Mouse (Mus musculus): ENCODE data around the gene Trio. TPM values are rescaled to one million over a fixed set of nuclear protein-coding genes. Genes with fewer than 3 reads are reported as not detected.

The Trio gene
- polyA plus RNA-seq, 1 experiment from 2014 or later = 32.9 TPM

DNA sequence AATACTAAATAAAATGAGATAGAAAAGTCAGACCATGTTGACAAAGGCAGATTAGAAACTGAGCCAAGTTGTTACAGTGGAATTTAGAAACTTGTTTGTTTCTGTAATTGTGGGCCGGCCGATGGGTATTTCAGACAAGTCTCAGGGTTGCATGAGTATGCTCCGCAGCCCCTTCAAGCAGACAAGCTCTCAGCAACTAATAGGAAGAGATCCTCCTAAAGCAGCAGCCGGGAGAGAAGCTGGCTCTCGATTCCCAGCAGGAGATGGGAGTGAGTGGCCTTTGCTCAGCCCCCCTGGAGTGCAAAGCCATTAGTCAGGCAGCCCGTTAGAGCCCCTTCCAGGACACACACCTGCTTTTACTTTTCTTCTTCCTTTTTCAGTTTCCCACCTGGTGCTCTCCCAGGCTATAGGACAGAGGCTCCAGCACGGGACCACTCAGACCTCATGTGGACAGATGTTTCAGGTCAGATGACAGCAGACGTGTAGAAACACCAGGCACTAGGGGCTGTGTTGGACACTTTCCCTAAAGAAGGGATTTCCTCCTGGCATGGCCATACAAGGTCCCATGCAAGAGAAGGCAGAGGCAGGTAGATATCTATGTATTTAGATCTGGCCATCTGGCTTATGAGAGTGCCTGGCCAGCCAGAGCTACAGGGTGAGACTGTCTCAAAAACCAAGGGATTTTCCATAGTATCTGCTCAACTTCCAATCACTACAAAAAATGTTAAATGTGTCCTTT, 26.9 kb downstream of the Trio start:
- Histone ChIP-seq H3K9me3 (no peaks in the 10 kb centered on the region), H3K4me2 (no peak overlapping the region), H3K4me3 (no peak overlapping the region), H3K4me1 (replicated peaks) (peaks cover 91% of the 10 kb centered on the region), H3K27me3 (no peaks in the 10 kb centered on the region), H3K36me3 (peaks cover 5% of the 10 kb centered on the region; the same call in 1 of the 2 replicates), H3K27ac (replicated peaks) (no peak overlapping the region), H3K9ac (no peak overlapping the region)
- no peak for ATAC-seq (ENCODE audit: low read depth)
- WGBS = 8% methylated on average over 8 of the region's 8 CpGs

- Histone ChIP-seq H3K9me3 (no peaks in the 10 kb centered on the region), H3K27ac (replicated peaks) (no peak overlapping the region), H3K4me1 (replicated peaks) (peaks cover 93% of the 10 kb centered on the region), H3K27me3 (no peaks in the 10 kb centered on the region), H3K36me3 (peaks cover 5% of the 10 kb centered on the region; the same call in 1 of the 2 replicates), H3K4me3 (no peak overlapping the region), H3K4me2 (no peak overlapping the region), H3K9ac (no peak overlapping the region)
- WGBS = 5% methylated on average over 8 of the region's 8 CpGs
- ATAC-seq (ENCODE audit: low read depth) = peak; percentile 15; the same call in 1 of the 2 replicates
These were observed 27.7 kb downstream of the Trio start for GRCm38 (mm10) chr15:27997917-27998316.

GRCm38 (mm10) chr15:27997391-27997841, 28.2 kb downstream of the Trio start:
- Histone ChIP-seq H3K27me3 (no peaks in the 10 kb centered on the region), H3K36me3 (peaks cover 5% of the 10 kb centered on the region; the same call in 1 of the 2 replicates), H3K4me2 (no peak overlapping the region), H3K9me3 (no peaks in the 10 kb centered on the region), H3K27ac (replicated peaks) (no peak overlapping the region), H3K9ac (no peak overlapping the region), H3K4me1 (replicated peaks) (peaks cover 92% of the 10 kb centered on the region), H3K4me3 (no peak overlapping the region)
- ATAC-seq (ENCODE audit: low read depth) = peak; percentile 74
- 25% methylated on average over 9 of the region's 9 CpGs for WGBS

DNA sequence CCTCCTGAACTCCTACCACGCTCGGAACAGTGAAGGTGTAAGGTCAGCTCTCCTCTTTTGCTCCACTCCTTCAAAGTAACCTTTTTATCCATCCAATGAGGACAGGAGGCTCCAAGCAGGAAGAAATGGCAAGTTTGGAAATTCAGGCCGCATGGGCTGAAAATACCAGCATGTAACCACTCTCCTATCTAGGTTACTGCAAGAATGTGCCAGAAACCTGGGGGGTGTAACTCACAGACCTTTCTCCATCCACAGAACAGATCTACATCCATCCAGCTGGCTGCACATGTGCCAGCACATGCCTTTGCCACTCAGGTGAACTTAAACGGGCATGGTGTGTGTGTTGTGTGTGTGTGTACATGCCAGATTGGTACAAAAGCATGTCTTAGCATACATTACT, 28.9 kb downstream of the Trio start:
- Histone ChIP-seq H3K4me2 (no peak overlapping the region), H3K9me3 (no peaks in the 10 kb centered on the region), H3K27me3 (no peaks in the 10 kb centered on the region), H3K4me1 (replicated peaks) (peaks cover 92% of the 10 kb centered on the region), H3K4me3 (no peak overlapping the region), H3K36me3 (peaks cover 5% of the 10 kb centered on the region; the same call in 1 of the 2 replicates), H3K9ac (no peak overlapping the region), H3K27ac (replicated peaks) (no peak overlapping the region)
- ATAC-seq (ENCODE audit: low read depth) = no peak
- 89% methylated on average over 4 of the region's 4 CpGs for WGBS

GRCm38 (mm10) chr15:27995421-27995820, 30.2 kb downstream of the Trio start:
- H3K36me3 ChIP-seq = peaks cover 5% of the 10 kb centered on the region; the same call in 1 of the 2 replicates
- no peaks in the 10 kb centered on the region for H3K9me3 ChIP-seq
- 16% methylated on average over 3 of the region's 3 CpGs for WGBS
- H3K4me2 ChIP-seq = no peak overlapping the region
- H3K9ac ChIP-seq = no peak overlapping the region
- H3K4me1 ChIP-seq (replicated peaks) = peaks cover 81% of the 10 kb centered on the region
- no peaks in the 10 kb centered on the region for H3K27me3 ChIP-seq
- no peak for ATAC-seq (ENCODE audit: low read depth)
- no peak overlapping the region for H3K27ac ChIP-seq (replicated peaks)
- no peak overlapping the region for H3K4me3 ChIP-seq

DNA sequence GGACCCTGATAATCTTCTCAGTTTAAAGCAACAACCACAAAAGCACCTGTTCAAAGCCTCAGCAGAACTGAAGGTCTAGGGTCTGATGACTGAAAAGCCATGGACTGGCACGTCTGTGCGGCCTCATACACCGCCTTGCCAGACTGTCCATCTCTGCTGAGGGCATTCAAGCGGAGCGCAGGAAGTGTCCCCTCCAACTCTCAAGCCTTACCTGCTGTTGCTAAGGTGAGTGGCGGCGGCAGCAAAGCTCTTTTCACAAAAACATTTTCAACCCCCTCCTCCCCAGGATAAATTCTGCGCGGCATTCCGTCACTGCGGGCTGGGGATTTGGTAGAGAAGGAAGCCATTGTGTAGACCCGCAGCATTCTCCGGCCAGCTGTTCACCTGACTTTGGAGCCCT, 30.8 kb downstream of the Trio start:
- WGBS = 53% methylated on average over 13 of the region's 13 CpGs

DNA sequence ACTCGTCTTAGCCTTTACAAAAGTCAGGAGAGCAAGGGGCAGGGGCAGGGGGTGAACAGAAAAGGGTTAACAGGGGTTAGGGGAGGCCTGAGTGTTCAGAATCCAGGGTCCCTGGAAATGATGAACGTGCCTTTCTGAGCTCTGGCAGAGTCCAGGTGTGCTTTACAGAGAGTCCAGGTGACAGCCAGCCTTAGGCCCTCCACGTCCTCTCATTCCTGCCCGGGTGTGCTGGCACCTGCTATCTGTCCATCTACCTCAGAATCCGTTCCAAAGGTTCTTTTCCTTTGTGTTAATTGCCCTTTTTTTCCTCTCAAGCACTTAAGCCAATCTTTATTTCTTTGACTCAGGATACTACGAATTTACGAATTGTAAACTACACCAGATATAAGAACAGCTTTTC, 32.1 kb downstream of the Trio start:
- Histone ChIP-seq H3K4me1 (replicated peaks) (peaks cover 85% of the 10 kb centered on the region), H3K36me3 (peaks cover 5% of the 10 kb centered on the region; the same call in 1 of the 2 replicates)

More for the DNA sequence above, 30.8 kb downstream of the Trio start:
- peaks cover 5% of the 10 kb centered on the region; the same call in 1 of the 2 replicates for H3K36me3 ChIP-seq
- H3K4me1 ChIP-seq (replicated peaks) = peaks cover 85% of the 10 kb centered on the region
- no peaks in the 10 kb centered on the region for H3K27me3 ChIP-seq
- H3K4me2 ChIP-seq = no peak overlapping the region
- no peak overlapping the region for H3K9ac ChIP-seq
- no peaks in the 10 kb centered on the region for H3K9me3 ChIP-seq
- no peak overlapping the region for H3K4me3 ChIP-seq
- no peak for ATAC-seq (ENCODE audit: low read depth)
- no peak overlapping the region for H3K27ac ChIP-seq (replicated peaks)

GRCm38 (mm10) chr15:27992596-27992995, 33.1 kb downstream of the Trio start:
- no peak overlapping the region for H3K27ac ChIP-seq (replicated peaks)
- peaks cover 5% of the 10 kb centered on the region; the same call in 1 of the 2 replicates for H3K36me3 ChIP-seq
- H3K4me3 ChIP-seq = no peak overlapping the region
- 76% methylated on average over 5 of the region's 5 CpGs for WGBS
- no peak overlapping the region for H3K9ac ChIP-seq
- no peak overlapping the region for H3K4me2 ChIP-seq
- peaks cover 85% of the 10 kb centered on the region for H3K4me1 ChIP-seq (replicated peaks)
- H3K27me3 ChIP-seq = no peaks in the 10 kb centered on the region
- no peak for ATAC-seq (ENCODE audit: low read depth)
- no peaks in the 10 kb centered on the region for H3K9me3 ChIP-seq

More for the DNA sequence above, 32.1 kb downstream of the Trio start:
- no peaks in the 10 kb centered on the region for H3K27me3 ChIP-seq
- no peak overlapping the region for H3K4me2 ChIP-seq
- no peak for ATAC-seq (ENCODE audit: low read depth)
- no peak overlapping the region for H3K4me3 ChIP-seq
- H3K9me3 ChIP-seq = no peaks in the 10 kb centered on the region
- 74% methylated on average over 7 of the region's 7 CpGs for WGBS
- no peak overlapping the region for H3K9ac ChIP-seq
- H3K27ac ChIP-seq (replicated peaks) = no peak overlapping the region

GRCm38 (mm10) chr15:27991892-27992593, 33.6 kb downstream of the Trio start:
- H3K4me3 ChIP-seq = no peak overlapping the region
- H3K9ac ChIP-seq = no peak overlapping the region
- H3K4me1 ChIP-seq (replicated peaks) = peaks cover 85% of the 10 kb centered on the region
- ATAC-seq (ENCODE audit: low read depth) = no peak
- no peak overlapping the region for H3K4me2 ChIP-seq
- H3K27me3 ChIP-seq = no peaks in the 10 kb centered on the region
- no peaks in the 10 kb centered on the region for H3K9me3 ChIP-seq
- no peak overlapping the region for H3K27ac ChIP-seq (replicated peaks)
- H3K36me3 ChIP-seq = peaks cover 5% of the 10 kb centered on the region; the same call in 1 of the 2 replicates
- WGBS = 75% methylated on average over 6 of the region's 6 CpGs

GRCm38 (mm10) chr15:27991066-27991701, 34.5 kb downstream of the Trio start:
- Histone ChIP-seq H3K4me3 (no peak overlapping the region), H3K36me3 (peaks cover 2% of the 10 kb centered on the region; the same call in 1 of the 2 replicates), H3K27ac (replicated peaks) (no peak overlapping the region), H3K27me3 (no peaks in the 10 kb centered on the region), H3K4me1 (replicated peaks) (peaks cover 82% of the 10 kb centered on the region), H3K9ac (no peak overlapping the region), H3K4me2 (no peak overlapping the region), H3K9me3 (no peaks in the 10 kb centered on the region)
- no peak for ATAC-seq (ENCODE audit: low read depth)
- WGBS = 79% methylated on average over 17 of the region's 17 CpGs

DNA sequence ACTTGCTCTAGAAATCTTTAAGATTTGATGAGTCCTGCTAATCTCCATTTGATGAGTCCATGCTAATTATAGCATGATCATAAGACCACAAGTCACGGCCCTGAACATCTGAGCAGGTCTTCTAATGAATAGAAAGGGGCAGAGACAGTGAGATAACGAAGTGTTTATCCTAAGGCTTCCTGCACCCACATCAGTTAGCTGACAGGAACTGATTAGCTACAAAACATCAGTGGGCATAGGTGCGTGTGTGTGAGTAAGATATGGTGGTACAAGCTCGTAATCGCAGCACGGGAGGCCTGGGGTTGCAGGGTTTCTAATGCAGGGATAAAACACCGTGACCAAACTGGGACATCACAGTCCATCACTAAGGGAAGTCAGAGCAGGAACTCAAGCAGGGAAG, 37.7 kb downstream of the Trio start:
- 0 out of 2 replicates have a peak overlapping the region, but pooled peaks have one; percentile 9 for H3K27ac ChIP-seq (replicated peaks)
- WGBS = 62% methylated on average over 7 of the region's 7 CpGs
- H3K27me3 ChIP-seq = no peaks in the 10 kb centered on the region
- no peaks in the 10 kb centered on the region for H3K9me3 ChIP-seq
- H3K4me1 ChIP-seq (replicated peaks) = peaks cover 50% of the 10 kb centered on the region
- no peak overlapping the region for H3K4me3 ChIP-seq
- H3K36me3 ChIP-seq = no peaks in the 10 kb centered on the region
- H3K4me2 ChIP-seq = no peak overlapping the region
- H3K9ac ChIP-seq = no peak overlapping the region
- no peak for ATAC-seq (ENCODE audit: low read depth)

DNA sequence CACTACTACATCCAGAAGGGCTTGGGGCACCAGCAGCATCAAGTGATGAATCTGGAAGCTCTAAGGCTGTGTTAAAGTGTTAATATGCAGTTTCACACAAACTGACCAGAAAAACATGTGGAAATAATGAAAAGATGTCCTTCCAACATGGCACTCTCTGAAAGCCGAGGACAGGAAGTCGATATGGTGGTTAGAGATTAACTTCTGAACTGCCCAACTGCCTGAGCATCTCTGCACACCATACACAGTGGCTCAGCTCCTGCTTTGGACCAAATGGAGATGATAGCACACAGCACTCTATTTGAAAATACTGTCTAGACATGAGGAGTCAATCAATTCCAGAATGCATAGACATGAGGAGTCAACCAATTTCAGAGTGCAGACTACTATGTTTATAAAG, 40.8 kb downstream of the Trio start:
- 83% methylated on average over 2 of the region's 2 CpGs for WGBS
- peaks cover 58% of the 10 kb centered on the region for H3K4me1 ChIP-seq (replicated peaks)
- no peak overlapping the region for H3K27ac ChIP-seq (replicated peaks)
- no peak overlapping the region for H3K4me2 ChIP-seq
- H3K4me3 ChIP-seq = no peak overlapping the region
- H3K9me3 ChIP-seq = no peaks in the 10 kb centered on the region
- no peaks in the 10 kb centered on the region for H3K36me3 ChIP-seq
- no peak overlapping the region for H3K9ac ChIP-seq
- no peak for ATAC-seq (ENCODE audit: low read depth)
- H3K27me3 ChIP-seq = no peaks in the 10 kb centered on the region
